In the genomic region with DNA sequence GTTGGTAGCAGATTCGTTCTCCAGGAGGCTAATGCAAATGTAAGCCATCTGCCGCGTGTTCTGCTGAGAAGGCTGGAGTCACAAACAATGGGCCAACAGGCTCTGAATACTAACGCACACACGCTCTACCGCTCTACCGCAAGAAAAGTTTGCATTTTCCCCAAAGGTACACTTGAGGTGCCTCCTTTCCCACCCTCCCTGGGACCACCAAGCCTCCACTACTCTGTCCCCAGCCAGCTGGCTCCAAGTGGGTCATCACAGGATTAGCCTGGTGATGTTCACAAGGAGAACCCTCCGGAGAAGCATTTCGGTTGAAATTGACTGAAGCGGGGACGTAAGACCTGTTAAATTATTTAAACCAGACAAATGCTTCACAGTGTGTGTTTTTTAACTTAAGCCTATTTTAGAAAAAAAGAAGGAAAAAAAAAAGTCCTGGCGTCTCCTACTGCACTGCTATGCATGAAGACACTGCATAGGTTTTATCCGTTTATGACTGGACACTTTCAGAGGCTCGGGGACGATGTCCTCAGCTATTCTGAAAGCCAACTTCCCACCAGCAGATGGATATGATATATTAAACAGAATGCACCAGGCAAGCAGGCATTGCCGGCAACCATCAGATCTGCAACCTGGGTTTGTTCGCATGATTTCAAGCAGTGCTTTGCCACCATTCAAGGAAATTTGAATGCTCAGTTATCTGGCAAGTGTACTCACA, we compare ENCODE assay signal across 8 mouse cellular contexts.
DNase-seq lines count a peak whose midpoint lies in the region; ATAC-seq lines count a peak whose summit lies in the region.

No protein-coding gene starts in this region.

- DNase-seq in brain, embryonic 18.5 days (ENCODE audit: low read depth, low spot score), result peak; percentile 82
- DNase-seq in embryonic facial prominence, embryonic 14.5 days (ENCODE audit: low spot score), result peak; percentile 50
- DNase-seq in layer of hippocampus, adult 9-11 months, result peak; percentile 82
- DNase-seq in neural tube, embryonic 10.5 days (ENCODE audit: extremely low spot score, low spot score), result peak; percentile 28
- no peak for DNase-seq in natural killer cell, adult 2 months (ENCODE audit: low spot score in 2 of 2)
- DNase-seq in testis, postnatal 10 days (ENCODE audit: low spot score), result no peak
- DNase-seq in lung, adult 18-20 months, result no peak

- H3K9ac ChIP-seq in embryonic facial prominence, embryonic 14.5 days (ENCODE audit: low read depth, low read length), result no peak overlapping the region

- H3K4me3 ChIP-seq in embryonic facial prominence, embryonic 14.5 days (ENCODE audit: low read depth, low read length), result no peak overlapping the region

- no peak overlapping the region for H3K27ac ChIP-seq in embryonic facial prominence, embryonic 14.5 days (replicated peaks; ENCODE audit: low read depth, low read length)

- H3K4me2 ChIP-seq in embryonic facial prominence, embryonic 14.5 days (ENCODE audit: low read depth, low read length), result peak overlapping the region; percentile 28

- 54% methylated on average over 17 of the region's 17 CpGs for WGBS in embryonic facial prominence, embryonic 14.5 days

- peak; percentile 37; the same call in 1 of the 2 replicates for ATAC-seq in embryonic facial prominence, embryonic 14.5 days (ENCODE audit: low read depth)
- no peak for ATAC-seq in monocyte, adult 5-6 weeks (replicated peaks; ENCODE audit: insufficient number of reproducible peaks, low FRiP score, low TSS enrichment, poor library complexity, severe bottlenecking)

- no peaks in the 10 kb centered on the region for H3K36me3 ChIP-seq in embryonic facial prominence, embryonic 14.5 days (ENCODE audit: control insufficient read depth, insufficient read depth, low read length)

- no peaks in the 10 kb centered on the region for H3K4me1 ChIP-seq in embryonic facial prominence, embryonic 14.5 days (ENCODE audit: control insufficient read depth, insufficient read depth, low read length)

- H3K9me3 ChIP-seq in embryonic facial prominence, embryonic 14.5 days (ENCODE audit: control insufficient read depth, low read length), result no peaks in the 10 kb centered on the region

- H3K27me3 ChIP-seq in embryonic facial prominence, embryonic 14.5 days (replicated peaks; ENCODE audit: control insufficient read depth, insufficient read depth, low read length), result no peaks in the 10 kb centered on the region

Comparison
In these comparisons a context has a peak if more than half of its experiments do, and no peak if none do; other contexts are left out.
1. DNase-seq: peak in brain, embryonic 18.5 days (single experiment), embryonic facial prominence, embryonic 14.5 days (single experiment), layer of hippocampus, adult 9-11 months (single experiment) and neural tube, embryonic 10.5 days (single experiment); none in natural killer cell, adult 2 months (0 of 2), testis, postnatal 10 days (single experiment) and lung, adult 18-20 months (0 of 2).